Mouse (Mus musculus) limb, embryonic 14.5 days (tissue): ENCODE measurements around the gene Kcna3. TPM values are rescaled to one million over a fixed set of nuclear protein-coding genes. Genes with fewer than 3 reads are reported as not detected.
A peak's percentile ranks its signal among the peaks of the same experiment; 100 is the strongest.

Experiments used
- ATAC-seq: fragments of 200-750 bp; cut with Nextera tagmentation; 2 replicates; pipeline ENCODE4 v1.8.0; 2017; ENCODE audit warnings: low read depth, moderate number of reproducible peaks, moderate TSS enrichment; ENCODE audit not compliant: low FRiP score
- DNase-seq: peaks from one replicate; pipeline ENCODE4 v3.0.0-alpha.2; 2015; ENCODE audit warnings: low spot score
- H3K27ac ChIP-seq: fragments of 300-500 bp; sonication (generic); replicated peaks from 2 replicates; pipeline ENCODE4 v1.5.1; 2014; ENCODE audit warnings: low read depth, mild to moderate bottlenecking, low read length, moderate library complexity, mixed read lengths
- H3K27me3 ChIP-seq: fragments of 300-500 bp; sonication (generic); 2 replicates; pipeline ENCODE4 v1.6.1; 2014; ENCODE audit warnings: low read length, mixed read lengths; ENCODE audit not compliant: control insufficient read depth, insufficient read depth
- H3K36me3 ChIP-seq: fragments of 300-500 bp; sonication (generic); 2 replicates; pipeline ENCODE4 v1.6.1; 2014; ENCODE audit warnings: mild to moderate bottlenecking, low read length, moderate library complexity, mixed read lengths; ENCODE audit not compliant: control insufficient read depth, insufficient read depth
- H3K4me1 ChIP-seq: fragments of 300-500 bp; sonication (generic); 2 replicates; pipeline ENCODE4 v1.6.1; 2014; ENCODE audit warnings: antibody characterized with exemption, low read length, mixed read lengths; ENCODE audit not compliant: control insufficient read depth, insufficient read depth
- H3K4me2 ChIP-seq: fragments of 300-500 bp; sonication (generic); replicated peaks from 2 replicates; pipeline ENCODE4 v1.6.1; 2014; ENCODE audit warnings: low read depth, mild to moderate bottlenecking, low read length, moderate library complexity; ENCODE audit not compliant: severe bottlenecking
- H3K4me3 ChIP-seq: fragments of 300-500 bp; sonication (generic); replicated peaks from 2 replicates; pipeline ENCODE4 v1.5.1; 2014; ENCODE audit warnings: low read length
- H3K9ac ChIP-seq: fragments of 300-500 bp; sonication (generic); 2 replicates; pipeline ENCODE4 v1.6.1; 2014; ENCODE audit warnings: mild to moderate bottlenecking, low read depth, low read length, moderate library complexity; ENCODE audit not compliant: severe bottlenecking
- H3K9me3 ChIP-seq: fragments of 300-500 bp; sonication (generic); 2 replicates; pipeline ENCODE4 v1.6.1; 2016; ENCODE audit warnings: low read length; ENCODE audit not compliant: control insufficient read depth
- POLR2A ChIP-seq: fragments of 200-500 bp; IDR thresholded peaks from 2 replicates; pipeline ENCODE4 v1.8.0; 2012; ENCODE audit warnings: inconsistent platforms, mild to moderate bottlenecking, moderate library complexity, borderline replicate concordance; ENCODE audit not compliant: insufficient read depth, insufficient read length; ENCODE audit errors: extremely low read depth
- WGBS: fragments of 180-500 bp; shearing (Covaris S2); extraction: QIAGEN DNeasy Blood & Tissue Kit; methylation state at CpG from one replicate; pipeline ENCODE4 v1.1.7; 2014; 5-methylcytosine and 5-hydroxymethylcytosine counted together
- polyA plus RNA-seq, 2 experiments: library from polyadenylated mRNA; depleted of rRNA in 1 of 2; stranded (reverse) in 1 of 2; unstranded in 1 of 2; fragments of >200 nt; fragmentation: Nextera tagmentation in 1 of 2; extraction: Ambion mirVana in 1 of 2; gene quantifications; 2 replicates each; pipeline versions ENCODE4 v1.2.1 to v1.2.3; 2012 to 2014

Kcna3 gene
- polyA plus RNA-seq, 2 experiments, result 0.69 to 1.1 TPM

DNA sequence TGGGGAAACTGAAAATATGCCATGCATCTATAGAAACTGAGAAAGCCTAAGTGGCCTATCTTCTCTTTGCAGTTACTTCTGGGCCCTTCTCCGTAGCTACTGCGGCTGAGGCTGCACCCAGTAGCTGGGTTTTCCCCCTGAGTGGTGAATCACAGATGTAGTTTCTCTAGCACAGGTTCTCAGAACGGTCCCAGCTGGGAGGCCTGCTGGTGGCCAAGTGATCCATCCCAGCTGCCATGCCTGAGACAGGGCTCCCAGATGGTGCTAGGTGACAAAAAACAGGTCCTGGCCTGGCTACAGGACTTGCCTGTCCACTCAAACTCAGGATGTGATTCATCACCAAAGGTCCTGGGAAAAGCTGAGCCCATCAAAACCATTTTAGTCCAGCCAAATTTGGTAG, 40.7 kb downstream of the Kcna3 start:
- ATAC-seq (no peak), DNase-seq (no peak)
- 57% methylated on average over 3 of the region's 3 CpGs for WGBS
- no peak for TF ChIP-seq POLR2A
- Histone ChIP-seq H3K27me3 (no peaks in the 10 kb centered on the region), H3K9me3 (no peaks in the 10 kb centered on the region), H3K4me2 (no peak overlapping the region), H3K4me1 (no peaks in the 10 kb centered on the region), H3K27ac (no peak overlapping the region), H3K4me3 (no peak overlapping the region), H3K36me3 (no peaks in the 10 kb centered on the region), H3K9ac (no peak overlapping the region)

DNA sequence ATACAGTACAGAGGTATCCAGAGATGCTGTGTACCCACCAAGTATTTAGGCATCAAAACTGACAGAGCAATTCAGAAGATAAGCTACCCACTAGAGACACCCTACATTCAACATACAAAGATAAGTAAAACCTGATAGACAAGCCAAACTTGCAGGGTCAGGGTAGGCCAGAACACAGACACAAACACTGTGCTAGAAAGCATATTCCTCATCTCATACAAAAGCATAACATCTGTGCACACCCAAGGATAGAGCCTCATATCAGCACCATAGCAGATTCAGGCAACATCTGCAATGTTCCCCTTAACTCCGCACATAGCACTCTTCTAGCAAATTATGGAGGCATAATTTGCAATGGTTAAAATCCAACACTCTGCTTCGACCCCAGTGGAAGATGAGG, 41.1 kb downstream of the Kcna3 start:
- Histone ChIP-seq H3K4me1 (no peaks in the 10 kb centered on the region), H3K27ac (no peak overlapping the region), H3K9me3 (no peaks in the 10 kb centered on the region), H3K36me3 (no peaks in the 10 kb centered on the region), H3K4me3 (no peak overlapping the region), H3K4me2 (no peak overlapping the region), H3K9ac (no peak overlapping the region), H3K27me3 (no peaks in the 10 kb centered on the region)
- no peak for TF ChIP-seq POLR2A
- ATAC-seq (no peak), DNase-seq (no peak)
- WGBS, result 83% methylated on average over 2 of the region's 2 CpGs

DNA sequence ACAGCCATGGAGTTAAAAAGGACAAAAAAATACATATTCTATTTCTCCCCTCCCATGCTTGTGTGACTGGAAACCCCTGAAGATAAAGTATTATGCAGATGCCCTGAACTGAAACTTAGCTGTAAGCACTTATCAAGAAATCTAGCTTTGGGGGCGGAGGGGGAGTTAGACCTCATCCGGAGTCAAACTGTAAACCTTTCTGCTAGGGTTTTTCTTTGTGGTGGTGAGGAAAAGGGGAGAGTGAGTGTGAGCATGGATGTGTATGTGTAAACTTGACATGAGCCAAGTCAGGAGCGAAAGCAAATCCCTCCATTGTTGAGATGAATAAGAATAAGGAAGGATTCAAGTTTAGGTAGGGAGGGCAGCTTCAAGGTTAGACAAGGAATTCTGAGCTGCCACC, 44.8 kb downstream of the Kcna3 start:
- Histone ChIP-seq H3K27me3 (no peaks in the 10 kb centered on the region), H3K9me3 (no peaks in the 10 kb centered on the region), H3K36me3 (no peaks in the 10 kb centered on the region), H3K27ac (no peak overlapping the region), H3K9ac (no peak overlapping the region), H3K4me3 (no peak overlapping the region), H3K4me1 (no peaks in the 10 kb centered on the region), H3K4me2 (no peak overlapping the region)
- ATAC-seq (no peak), DNase-seq (no peak)
- WGBS, result 87% methylated on average over 3 of the region's 3 CpGs
- TF ChIP-seq POLR2A, result no peak

DNA sequence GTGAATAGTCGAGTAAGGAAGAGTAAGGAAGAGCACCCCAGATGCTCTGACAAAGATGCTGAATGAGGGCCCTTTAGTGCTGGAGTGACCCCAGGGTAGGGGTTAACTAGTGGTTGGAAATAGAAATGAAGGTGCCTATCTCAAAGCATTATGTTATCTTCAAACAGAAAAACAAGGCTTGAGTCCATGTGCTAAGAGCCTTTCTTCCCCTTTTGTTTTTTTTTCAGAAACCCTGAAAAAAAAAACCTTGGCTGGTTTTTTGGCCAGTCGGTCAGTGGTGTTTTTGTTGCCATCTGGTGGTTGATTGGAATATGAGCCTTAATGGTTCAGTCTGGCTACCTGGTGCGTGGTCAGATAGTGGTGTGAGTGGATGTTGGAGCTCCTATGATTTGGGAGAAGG, 45.3 kb downstream of the Kcna3 start:
- no peaks in the 10 kb centered on the region for H3K9me3 ChIP-seq

DNA sequence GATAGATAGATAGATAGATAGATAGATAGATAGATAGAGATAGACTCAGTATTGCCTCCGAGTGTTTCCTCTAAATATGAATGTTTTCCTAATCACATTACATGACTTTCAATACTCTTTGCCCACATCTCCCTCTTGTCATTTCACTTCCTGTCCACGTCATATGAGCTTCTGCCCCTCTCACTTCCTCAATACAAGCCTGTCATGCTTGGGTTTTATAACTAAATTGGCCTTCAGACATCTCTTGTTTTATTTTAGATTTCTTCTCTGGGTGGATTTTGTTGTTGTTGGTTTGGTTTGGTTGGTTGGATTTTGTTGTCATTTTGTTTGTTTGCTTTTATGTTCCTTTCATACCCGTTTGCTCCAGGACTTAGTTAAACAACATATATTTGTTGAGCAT, 48.6 kb downstream of the Kcna3 start:
- Histone ChIP-seq H3K4me2 (no peak overlapping the region), H3K27me3 (no peaks in the 10 kb centered on the region), H3K9ac (no peak overlapping the region), H3K27ac (no peak overlapping the region), H3K36me3 (no peaks in the 10 kb centered on the region), H3K9me3 (no peaks in the 10 kb centered on the region), H3K4me1 (no peaks in the 10 kb centered on the region), H3K4me3 (no peak overlapping the region)
- 81% methylated on average over 3 of the region's 3 CpGs for WGBS
- DNase-seq (no peak), ATAC-seq (no peak)
- no peak for TF ChIP-seq POLR2A

More for the DNA sequence above, 45.3 kb downstream of the Kcna3 start:
- H3K27me3 ChIP-seq, result no peaks in the 10 kb centered on the region
- no peaks in the 10 kb centered on the region for H3K36me3 ChIP-seq
- H3K27ac ChIP-seq, result no peak overlapping the region
- no peak for TF ChIP-seq POLR2A
- ATAC-seq, result no peak
- no peak overlapping the region for H3K4me3 ChIP-seq
- peak; percentile 32 for DNase-seq
- 31% methylated on average over 3 of the region's 3 CpGs for WGBS
- H3K9ac ChIP-seq, result no peak overlapping the region
- H3K4me2 ChIP-seq, result no peak overlapping the region
- no peaks in the 10 kb centered on the region for H3K4me1 ChIP-seq

DNA sequence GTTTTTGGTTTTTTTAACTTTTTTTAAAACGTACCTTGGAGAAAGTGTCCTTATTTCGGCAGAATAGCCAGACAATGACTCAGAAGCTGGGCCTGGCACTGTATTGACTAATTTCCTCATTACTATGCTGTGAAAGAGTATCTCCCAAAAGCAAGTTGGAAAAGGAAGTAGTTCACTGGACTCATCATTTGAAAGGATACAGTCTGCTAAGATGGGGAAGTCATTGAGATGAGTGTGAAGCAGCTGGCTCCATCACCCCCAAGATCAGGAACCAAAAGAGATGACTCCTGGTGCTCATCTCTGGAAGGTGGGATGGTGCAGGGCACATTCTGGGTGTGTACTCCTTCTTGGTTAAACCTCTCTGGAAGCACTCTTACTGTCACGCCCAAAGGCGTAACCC, 51.4 kb downstream of the Kcna3 start:
- Histone ChIP-seq H3K27me3 (no peaks in the 10 kb centered on the region), H3K36me3 (no peaks in the 10 kb centered on the region), H3K9me3 (no peaks in the 10 kb centered on the region), H3K4me3 (no peak overlapping the region), H3K9ac (no peak overlapping the region), H3K4me1 (no peaks in the 10 kb centered on the region), H3K27ac (no peak overlapping the region), H3K4me2 (no peak overlapping the region)
- TF ChIP-seq POLR2A, result no peak
- WGBS, result 90% methylated on average over 4 of the region's 4 CpGs
- DNase-seq, result no peak
- ATAC-seq, result no peak

Other genes with a start within 250 kb of the Kcna3 start
- gene Cd53, start 246.0 kb upstream of the Kcna3 start, polyA plus RNA-seq (2012; rRNA removed), result 7.2 and 7.4 TPM in 2 replicates
- gene Cd53, start 246.0 kb upstream of the Kcna3 start, polyA plus RNA-seq (2014; fragmentation: Nextera tagmentation; extraction: Ambion mirVana), result 13.0 and 14.1 TPM in 2 replicates
- gene Olfr266, start 209.9 kb upstream of the Kcna3 start, polyA plus RNA-seq (2012; rRNA removed), result not detected in 2 replicates
- gene Olfr266, start 209.9 kb upstream of the Kcna3 start, polyA plus RNA-seq (2014; fragmentation: Nextera tagmentation; extraction: Ambion mirVana), result not detected in 2 replicates
- 0.41 and 0.47 TPM in 2 replicates for gene Kcna2, start 65.0 kb downstream of the Kcna3 start, polyA plus RNA-seq (2012; rRNA removed)
- 0.25 TPM in 2 replicates for gene Kcna2, start 65.0 kb downstream of the Kcna3 start, polyA plus RNA-seq (2014; fragmentation: Nextera tagmentation; extraction: Ambion mirVana)
- not detected in 2 replicates for gene Kcna10, start 146.9 kb downstream of the Kcna3 start, polyA plus RNA-seq (2012; rRNA removed)
- gene Kcna10, start 146.9 kb downstream of the Kcna3 start, polyA plus RNA-seq (2014; fragmentation: Nextera tagmentation; extraction: Ambion mirVana), result not detected in 2 replicates
- 0.45 and 0.47 TPM in 2 replicates for gene Cym, start 185.6 kb downstream of the Kcna3 start, polyA plus RNA-seq (2012; rRNA removed)
- gene Cym, start 185.6 kb downstream of the Kcna3 start, polyA plus RNA-seq (2014; fragmentation: Nextera tagmentation; extraction: Ambion mirVana), result 0.32 and 0.40 TPM in 2 replicates
- not detected in 2 replicates for gene A630076J17Rik, start 194.4 kb downstream of the Kcna3 start, polyA plus RNA-seq (2012; rRNA removed)
- gene A630076J17Rik, start 194.4 kb downstream of the Kcna3 start, polyA plus RNA-seq (2014; fragmentation: Nextera tagmentation; extraction: Ambion mirVana), result not detected in 2 replicates
- 0.37 and 0.72 TPM in 2 replicates for gene Prok1, start 203.5 kb downstream of the Kcna3 start, polyA plus RNA-seq (2012; rRNA removed)
- gene Prok1, start 203.5 kb downstream of the Kcna3 start, polyA plus RNA-seq (2014; fragmentation: Nextera tagmentation; extraction: Ambion mirVana), result 0.10 and 0.19 TPM in 2 replicates
- 87.4 and 101 TPM in 2 replicates for gene Lamtor5, start 242.7 kb downstream of the Kcna3 start, polyA plus RNA-seq (2012; rRNA removed)
- 194 and 202 TPM in 2 replicates for gene Lamtor5, start 242.7 kb downstream of the Kcna3 start, polyA plus RNA-seq (2014; fragmentation: Nextera tagmentation; extraction: Ambion mirVana)